Mouse (Mus musculus) thymus, adult 2 months (tissue): Measurements from ENCODE around the gene Cacna1c. TPM values are rescaled to one million over a fixed set of nuclear protein-coding genes. Genes with fewer than 3 reads are reported as not detected.

Experiments used
- DNase-seq: peaks from one replicate; pipeline ENCODE4 v3.0.0; 2021
- H3K27ac ChIP-seq: fragments of 200-500 bp; 2 replicates; pipeline ENCODE4 v1.5.1; 2012; ENCODE audit warnings: low read length, control low read depth; ENCODE audit not compliant: control insufficient read depth, insufficient read depth
- H3K27me3 ChIP-seq: fragments of 200-500 bp; 2 replicates; pipeline ENCODE4 v1.6.1; 2012; ENCODE audit warnings: mild to moderate bottlenecking, low read length, moderate library complexity, mixed read lengths; ENCODE audit not compliant: control insufficient read depth, insufficient read depth
- H3K36me3 ChIP-seq: fragments of 200-500 bp; 2 replicates; pipeline ENCODE4 v1.6.1; 2012; ENCODE audit warnings: mild to moderate bottlenecking, low read length, moderate library complexity; ENCODE audit not compliant: control insufficient read depth, insufficient read depth
- H3K4me1 ChIP-seq: fragments of 200-500 bp; replicated peaks from 2 replicates; pipeline ENCODE4 v1.6.1; 2012; ENCODE audit warnings: low read length; ENCODE audit not compliant: control insufficient read depth, insufficient read depth
- H3K4me3 ChIP-seq: fragments of 200-500 bp; 2 replicates; pipeline ENCODE4 v1.5.1; 2012; ENCODE audit warnings: mild to moderate bottlenecking, low read length, control low read depth, moderate library complexity; ENCODE audit not compliant: control insufficient read depth, insufficient read depth
- CTCF ChIP-seq: fragments of 200-500 bp; IDR thresholded peaks from 2 replicates; pipeline ENCODE4 v1.5.1; 2012; ENCODE audit warnings: mild to moderate bottlenecking, control low read depth, low read length, moderate library complexity, borderline replicate concordance; ENCODE audit not compliant: control insufficient read depth, poor library complexity, insufficient read depth; ENCODE audit errors: extremely low read depth
- POLR2A ChIP-seq: fragments of 200-500 bp; IDR thresholded peaks from 2 replicates; pipeline ENCODE4 v1.6.1; 2012; ENCODE audit warnings: mild to moderate bottlenecking, low read length, control low read depth, moderate library complexity; ENCODE audit not compliant: control insufficient read depth, poor library complexity, insufficient read depth; ENCODE audit errors: extremely low read depth
- WGBS: fragments of 180-500 bp; shearing (Covaris S2); methylation state at CpG from one replicate; pipeline ENCODE4 v1.1.7; 2018; 5-methylcytosine and 5-hydroxymethylcytosine counted together
- polyA plus RNA-seq: library from polyadenylated mRNA; depleted of rRNA; stranded (reverse); fragments of >200 nt; gene quantifications from 2 replicates; pipeline ENCODE4 v1.2.3, GENCODE M21; 2012

The Cacna1c gene
- polyA plus RNA-seq, 1 experiment: 4.8 TPM

GRCm38 (mm10) chr6:118741841-118742240 lies 454.4 kb downstream of the Cacna1c start:
- no peaks in the 10 kb centered on the region for H3K4me1 ChIP-seq
- no peak overlapping the region for H3K27ac ChIP-seq
- TF ChIP-seq CTCF (no peak), POLR2A (no peak)
- H3K27me3 ChIP-seq: no peaks in the 10 kb centered on the region
- 97% methylated on average over 14 of the region's 14 CpGs for WGBS
- H3K4me3 ChIP-seq: no peak overlapping the region
- no peaks in the 10 kb centered on the region for H3K36me3 ChIP-seq
- no peak for DNase-seq

DNA sequence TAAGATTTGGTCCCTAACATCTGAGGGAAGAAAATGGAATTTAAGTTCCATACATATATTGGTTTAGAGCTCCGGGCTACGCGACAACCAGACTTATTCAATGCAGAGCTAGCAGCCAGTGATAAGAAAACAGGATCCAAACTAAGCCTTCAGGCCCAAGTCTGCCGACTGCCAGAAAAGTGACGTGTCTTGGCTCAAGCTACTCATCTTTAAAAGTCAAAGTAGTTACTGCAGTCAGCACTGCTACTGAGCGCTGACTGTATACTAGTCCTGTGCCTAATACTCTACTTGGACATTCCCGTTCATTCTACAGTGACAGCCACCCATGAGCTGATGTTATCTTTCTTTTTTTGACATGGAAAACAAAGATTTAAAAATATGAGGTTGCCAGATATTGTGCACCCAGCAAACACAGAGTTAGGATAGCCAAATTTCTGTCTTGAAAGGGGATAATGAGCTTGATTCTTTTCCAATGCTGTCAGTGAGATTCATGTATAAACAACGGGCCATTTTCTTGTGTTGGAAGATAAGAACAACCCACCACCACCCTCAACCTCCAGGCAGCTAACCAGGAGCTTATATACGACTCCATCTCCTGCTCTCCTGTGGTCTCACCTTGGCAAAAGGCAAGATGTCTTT lies 456.1 kb downstream of the Cacna1c start:
- Histone ChIP-seq H3K4me3 (no peak overlapping the region), H3K36me3 (no peaks in the 10 kb centered on the region), H3K4me1 (no peaks in the 10 kb centered on the region), H3K27me3 (no peaks in the 10 kb centered on the region), H3K27ac (no peak overlapping the region)
- WGBS: 89% methylated on average over 9 of the region's 9 CpGs
- no peak for DNase-seq
- TF ChIP-seq POLR2A (no peak), CTCF (no peak)

DNA sequence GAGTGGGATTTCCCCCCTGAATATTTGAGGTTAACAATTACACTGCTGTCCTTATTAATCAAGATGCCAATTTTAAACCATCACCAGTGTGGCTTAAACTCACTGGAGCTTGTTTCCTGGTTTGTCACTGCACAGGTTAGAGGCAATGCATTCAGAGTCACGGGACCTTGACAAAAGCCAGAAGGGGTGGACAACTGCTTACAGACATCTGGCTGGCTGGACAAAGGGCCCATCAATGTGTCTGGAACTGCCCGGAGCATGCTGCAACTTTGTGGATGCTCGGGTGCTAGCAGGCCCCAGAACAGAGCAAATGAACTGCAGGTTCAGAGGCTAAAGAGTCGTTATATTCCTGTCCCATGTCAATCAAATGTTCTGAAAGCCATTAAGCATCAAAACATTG lies 456.9 kb downstream of the Cacna1c start:
- H3K27me3 ChIP-seq: no peaks in the 10 kb centered on the region
- DNase-seq: no peak
- no peak overlapping the region for H3K4me3 ChIP-seq
- no peaks in the 10 kb centered on the region for H3K4me1 ChIP-seq
- no peak for TF ChIP-seq POLR2A
- 90% methylated on average over 4 of the region's 4 CpGs for WGBS
- no peaks in the 10 kb centered on the region for H3K36me3 ChIP-seq
- no peak overlapping the region for H3K27ac ChIP-seq

GRCm38 (mm10) chr6:118738656-118739055 lies 457.6 kb downstream of the Cacna1c start:
- Histone ChIP-seq H3K4me1 (no peaks in the 10 kb centered on the region), H3K4me3 (no peak overlapping the region), H3K27ac (no peak overlapping the region), H3K27me3 (no peaks in the 10 kb centered on the region), H3K36me3 (no peaks in the 10 kb centered on the region)
- WGBS: 67% methylated on average over 3 of the region's 3 CpGs
- no peak for TF ChIP-seq CTCF
- TF ChIP-seq POLR2A: no peak
- DNase-seq: no peak

DNA sequence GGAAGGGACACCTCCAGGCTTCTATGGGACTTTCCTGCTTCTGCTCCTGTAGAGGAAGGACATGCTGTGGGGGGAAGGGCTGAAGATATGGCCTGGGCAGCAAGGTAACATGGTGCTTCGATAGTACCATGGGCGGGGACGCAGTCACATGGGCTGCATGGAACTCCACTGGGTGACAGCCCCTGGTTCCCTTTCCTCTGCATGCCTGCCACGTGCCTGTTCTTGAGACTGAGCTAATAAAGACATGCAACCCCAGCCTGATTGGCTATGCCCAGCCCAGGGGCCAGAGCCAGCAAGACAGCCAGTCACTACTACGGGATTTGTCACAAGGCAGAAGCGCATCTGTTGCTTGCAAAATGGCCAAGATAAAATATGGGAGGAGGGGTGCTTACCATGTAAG lies 459.1 kb downstream of the Cacna1c start:
- DNase-seq: no peak
- Histone ChIP-seq H3K27me3 (no peaks in the 10 kb centered on the region), H3K36me3 (no peaks in the 10 kb centered on the region), H3K27ac (no peak overlapping the region), H3K4me1 (no peaks in the 10 kb centered on the region), H3K4me3 (no peak overlapping the region)
- WGBS: 74% methylated on average over 6 of the region's 6 CpGs
- TF ChIP-seq POLR2A (no peak), CTCF (no peak)

- WGBS: 92% methylated on average over 7 of the region's 7 CpGs
- Histone ChIP-seq H3K27me3 (no peaks in the 10 kb centered on the region), H3K4me3 (no peak overlapping the region), H3K27ac (no peak overlapping the region), H3K4me1 (no peaks in the 10 kb centered on the region), H3K36me3 (no peaks in the 10 kb centered on the region)
- TF ChIP-seq POLR2A (no peak), CTCF (no peak)
- no peak for DNase-seq
Observed at GRCm38 (mm10) chr6:118736491-118736890, 459.7 kb downstream of the Cacna1c start.

- no peaks in the 10 kb centered on the region for H3K27me3 ChIP-seq
- H3K4me1 ChIP-seq: no peaks in the 10 kb centered on the region
- 96% methylated on average over 3 of the region's 3 CpGs for WGBS
- H3K27ac ChIP-seq: no peak overlapping the region
- TF ChIP-seq CTCF (no peak), POLR2A (no peak)
- no peaks in the 10 kb centered on the region for H3K36me3 ChIP-seq
- no peak for DNase-seq
- H3K4me3 ChIP-seq: no peak overlapping the region
Observed at GRCm38 (mm10) chr6:118735145-118735544, 461.1 kb downstream of the Cacna1c start.
